Comparison of ENCODE assay signal across 8 mouse cellular contexts in the genomic region with DNA sequence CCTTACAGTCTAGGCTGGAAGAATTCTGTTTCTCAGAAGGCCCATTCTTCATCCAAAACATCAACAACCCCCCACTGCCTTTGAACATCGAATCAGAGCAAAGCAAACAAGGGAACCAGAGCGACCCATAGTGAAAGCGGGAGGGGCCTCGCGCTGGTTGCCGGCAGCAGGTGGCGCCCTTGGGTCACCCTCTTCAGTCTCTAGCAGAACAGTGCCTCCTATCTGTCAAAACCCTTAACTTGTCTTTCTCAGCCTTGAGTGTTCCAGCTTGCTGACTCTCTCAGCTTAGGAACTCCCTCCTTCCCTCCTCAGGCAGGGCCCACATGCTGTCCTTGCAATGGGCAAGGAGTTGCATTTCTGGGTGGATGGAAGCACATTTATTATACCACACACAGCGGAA. TPM values are rescaled to one million over a fixed set of nuclear protein-coding genes. Genes with fewer than 3 reads are reported as not detected.
DNase-seq lines count a peak whose midpoint lies in the region; ATAC-seq and TF ChIP-seq lines count a peak whose summit lies in the region.

No protein-coding gene starts in this region.

- no peaks in the 10 kb centered on the region for H3K9me3 ChIP-seq in ES-Bruce4 (replicated peaks; ENCODE audit: control insufficient read depth, insufficient read depth, low read length, poor library complexity, severe bottlenecking)
- H3K9me3 ChIP-seq in forebrain, embryonic 11.5 days (ENCODE audit: control insufficient read depth, low read length) = no peaks in the 10 kb centered on the region
- no peaks in the 10 kb centered on the region for H3K9me3 ChIP-seq in heart, embryonic 16.5 days (replicated peaks; ENCODE audit: control insufficient read depth, low read length)
- no peaks in the 10 kb centered on the region for H3K9me3 ChIP-seq in liver, embryonic 13.5 days (replicated peaks)
- H3K9me3 ChIP-seq in neural tube, embryonic 15.5 days (replicated peaks) = no peaks in the 10 kb centered on the region

- peak; percentile 67 for DNase-seq in c-Kit-positive CD71-positive TER-119-negative erythroid progenitor cells, embryonic 14.5 days (ENCODE audit: low read depth)
- peak; percentile 87 for DNase-seq in forebrain, embryonic 11.5 days (ENCODE audit: low spot score)
- DNase-seq in kidney, postnatal 25 days = peak; percentile 83 to 89
- peak; percentile 64 for DNase-seq in liver, embryonic 13.5 days
- DNase-seq in testis, postnatal 14 days (ENCODE audit: low spot score) = peak; percentile 69

- H3K9ac ChIP-seq in ES-Bruce4 (ENCODE audit: low read depth, poor library complexity, severe bottlenecking) = no peak overlapping the region
- no peak overlapping the region for H3K9ac ChIP-seq in forebrain, embryonic 11.5 days (ENCODE audit: low read length)
- 0 out of 2 replicates have a peak overlapping the region, but pooled peaks have one; percentile 30 for H3K9ac ChIP-seq in heart, embryonic 16.5 days (ENCODE audit: low read length)
- H3K9ac ChIP-seq in liver, embryonic 13.5 days = no peak overlapping the region
- H3K9ac ChIP-seq in neural tube, embryonic 15.5 days (replicated peaks) = no peak overlapping the region

- H3K27ac ChIP-seq in ES-Bruce4 (ENCODE audit: insufficient read depth, low read length) = no peak overlapping the region
- H3K27ac ChIP-seq in forebrain, embryonic 11.5 days (ENCODE audit: low read depth, low read length) = no peak overlapping the region
- no peak overlapping the region for H3K27ac ChIP-seq in heart, embryonic 16.5 days (ENCODE audit: low read length)
- no peak overlapping the region for H3K27ac ChIP-seq in liver, embryonic 13.5 days
- no peak overlapping the region for H3K27ac ChIP-seq in neural tube, embryonic 15.5 days (replicated peaks)

- no peaks in the 10 kb centered on the region for H3K27me3 ChIP-seq in ES-Bruce4 (ENCODE audit: control insufficient read depth, insufficient read depth, low read length, poor library complexity, severe bottlenecking)
- H3K27me3 ChIP-seq in forebrain, embryonic 11.5 days (ENCODE audit: control insufficient read depth, insufficient read depth, low read length) = no peaks in the 10 kb centered on the region
- H3K27me3 ChIP-seq in heart, embryonic 16.5 days (ENCODE audit: control insufficient read depth, insufficient read depth, low read length) = no peaks in the 10 kb centered on the region
- no peaks in the 10 kb centered on the region for H3K27me3 ChIP-seq in liver, embryonic 13.5 days
- no peaks in the 10 kb centered on the region for H3K27me3 ChIP-seq in neural tube, embryonic 15.5 days (replicated peaks)

- no peak for TF ChIP-seq POLR2A in ES-Bruce4 (IDR thresholded peaks at IDR 0.05; ENCODE audit: insufficient read depth, low read length)

- no peak overlapping the region for H3K4me3 ChIP-seq in ES-Bruce4 (ENCODE audit: low read depth, low read length)
- H3K4me3 ChIP-seq in forebrain, embryonic 11.5 days (ENCODE audit: low read depth, low read length) = no peak overlapping the region
- peak overlapping the region; percentile 32 for H3K4me3 ChIP-seq in heart, embryonic 16.5 days (ENCODE audit: low read length)
- no peak overlapping the region for H3K4me3 ChIP-seq in liver, embryonic 13.5 days (replicated peaks)
- no peak overlapping the region for H3K4me3 ChIP-seq in neural tube, embryonic 15.5 days (replicated peaks)

- WGBS in forebrain, embryonic 11.5 days = 11% methylated on average over 8 of the region's 8 CpGs
- WGBS in heart, embryonic 16.5 days = 9% methylated on average over 8 of the region's 8 CpGs
- 10% methylated on average over 8 of the region's 8 CpGs for WGBS in liver, embryonic 13.5 days (ENCODE audit: insufficient replicate concordance)
- WGBS in neural tube, embryonic 15.5 days = 14% methylated on average over 8 of the region's 8 CpGs

- H3K36me3 ChIP-seq in ES-Bruce4 (ENCODE audit: control insufficient read depth, insufficient read depth, low read length, poor library complexity, severe bottlenecking) = no peaks in the 10 kb centered on the region
- H3K36me3 ChIP-seq in forebrain, embryonic 11.5 days (ENCODE audit: control insufficient read depth, insufficient read depth, low read length) = no peaks in the 10 kb centered on the region
- H3K36me3 ChIP-seq in heart, embryonic 16.5 days (ENCODE audit: control insufficient read depth, insufficient read depth) = no peaks in the 10 kb centered on the region
- H3K36me3 ChIP-seq in liver, embryonic 13.5 days = no peaks in the 10 kb centered on the region
- H3K36me3 ChIP-seq in neural tube, embryonic 15.5 days = no peaks in the 10 kb centered on the region

- peak; percentile 99 for TF ChIP-seq CTCF in ES-Bruce4 (IDR thresholded peaks at IDR 0.05; ENCODE audit: low read depth, low read length)

- H3K4me1 ChIP-seq in ES-Bruce4 (ENCODE audit: control insufficient read depth, insufficient read depth, low read length) = peaks cover 2% of the 10 kb centered on the region
- no peaks in the 10 kb centered on the region for H3K4me1 ChIP-seq in forebrain, embryonic 11.5 days (replicated peaks; ENCODE audit: control insufficient read depth, insufficient read depth, low read length)
- peaks cover 6% of the 10 kb centered on the region for H3K4me1 ChIP-seq in heart, embryonic 16.5 days (ENCODE audit: control insufficient read depth, insufficient read depth, low read length)
- peaks cover 10% of the 10 kb centered on the region for H3K4me1 ChIP-seq in liver, embryonic 13.5 days (replicated peaks)
- peaks cover 14% of the 10 kb centered on the region for H3K4me1 ChIP-seq in neural tube, embryonic 15.5 days

- peak overlapping the region; percentile 11; the same call in 1 of the 2 replicates for H3K4me2 ChIP-seq in forebrain, embryonic 11.5 days (ENCODE audit: low read depth, low read length, severe bottlenecking)
- H3K4me2 ChIP-seq in heart, embryonic 16.5 days (ENCODE audit: low read depth, low read length) = peak overlapping the region; percentile 57
- H3K4me2 ChIP-seq in liver, embryonic 13.5 days = peak overlapping the region; percentile 37
- H3K4me2 ChIP-seq in neural tube, embryonic 15.5 days = peak overlapping the region; percentile 25; the same call in 1 of the 2 replicates

- peak; percentile 43 for ATAC-seq in forebrain, embryonic 11.5 days (replicated peaks; ENCODE audit: low FRiP score)
- ATAC-seq in heart, embryonic 16.5 days (replicated peaks; ENCODE audit: extremely low read depth, insufficient read depth, low FRiP score) = no peak; the same call in 1 of the 2 replicates
- peak; percentile 66 for ATAC-seq in liver, embryonic 13.5 days (ENCODE audit: low read depth)
- no peak for ATAC-seq in neural tube, embryonic 15.5 days (ENCODE audit: low FRiP score)

- TF ChIP-seq EP300 in ES-Bruce4 (IDR thresholded peaks at IDR 0.05; ENCODE audit: insufficient read depth, low read depth, low read length) = 0 out of 2 replicates have a peak, but pooled peaks have one; percentile 19

RNA-seq across cellular contexts. Expression of gene Fam180a, which starts 53.9 kb away (rescaled TPM):
- not detected in 2 replicates for polyA plus RNA-seq in ES-Bruce4 (2011; ENCODE audit: insufficient read depth, insufficient read length, low read depth, missing spikeins)
- not detected in 2 replicates for polyA plus RNA-seq in forebrain, embryonic 11.5 days (2014; fragmentation: Nextera tagmentation; extraction: Ambion mirVana)
- 1.2 and 1.3 TPM in 2 replicates for polyA plus RNA-seq in heart, embryonic 16.5 days (2015; fragmentation: Nextera tagmentation; extraction: Ambion mirVana)
- 0.12 and 0.17 TPM in 2 replicates for polyA plus RNA-seq in liver, embryonic 13.5 days (2015; fragmentation: Nextera tagmentation; extraction: Ambion mirVana)
- 0.59 and 1.6 TPM in 2 replicates for polyA plus RNA-seq in neural tube, embryonic 15.5 days (2015; fragmentation: Nextera tagmentation; extraction: Ambion mirVana)

Comparison
In these comparisons a context has a peak if more than half of its experiments do, and no peak if none do; other contexts are left out.
1. ATAC-seq: peak in forebrain, embryonic 11.5 days (single experiment) and liver, embryonic 13.5 days (single experiment); none in heart, embryonic 16.5 days (single experiment) and neural tube, embryonic 15.5 days (single experiment).
2. Peak in every context shown above with its lines, with median percentiles within 50 percentile points of each other: DNase-seq and H3K4me2 ChIP-seq.